In the genomic region with DNA sequence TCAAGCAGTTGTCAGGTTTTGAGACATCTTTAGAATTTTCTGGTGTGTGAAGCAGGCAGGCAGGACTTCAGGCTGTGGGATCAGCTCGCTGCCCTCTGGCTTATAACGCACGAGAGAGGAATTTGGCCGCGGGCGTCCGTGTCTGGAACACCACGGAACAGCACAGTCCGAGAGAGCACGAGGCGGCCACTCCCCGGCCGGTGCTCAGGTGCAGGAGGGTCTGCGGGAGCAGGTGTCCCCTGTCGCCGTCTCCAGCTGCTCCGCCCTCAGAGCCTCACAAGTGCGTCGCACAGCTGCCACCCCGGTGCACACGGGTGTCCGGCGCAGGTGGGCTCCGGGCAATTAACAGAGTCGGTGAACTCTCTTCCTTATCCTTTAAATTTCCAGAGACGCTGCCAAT, we compare ENCODE assay signal across 7 mouse cellular contexts. TPM values are rescaled to one million over a fixed set of nuclear protein-coding genes. Genes with fewer than 3 reads are reported as not detected.
DNase-seq lines count a peak whose midpoint lies in the region; ATAC-seq and TF ChIP-seq lines count a peak whose summit lies in the region.

No protein-coding gene starts in this region.

- no peaks in the 10 kb centered on the region for H3K36me3 ChIP-seq in thymus, adult 2 months (ENCODE audit: control insufficient read depth, insufficient read depth, low read length)
- no peaks in the 10 kb centered on the region for H3K36me3 ChIP-seq in heart, embryonic 13.5 days
- H3K36me3 ChIP-seq in liver, embryonic 15.5 days (replicated peaks): no peaks in the 10 kb centered on the region

- H3K9me3 ChIP-seq in heart, embryonic 13.5 days: no peaks in the 10 kb centered on the region
- H3K9me3 ChIP-seq in liver, embryonic 15.5 days (replicated peaks): no peaks in the 10 kb centered on the region

- H3K4me3 ChIP-seq in thymus, adult 2 months (ENCODE audit: control insufficient read depth, insufficient read depth, low read length): no peak overlapping the region
- H3K4me3 ChIP-seq in heart, embryonic 13.5 days: peak overlapping the region; percentile 74
- peak overlapping the region; percentile 48 for H3K4me3 ChIP-seq in liver, embryonic 15.5 days (replicated peaks)

- no peak for TF ChIP-seq POLR2A in thymus, adult 2 months (IDR thresholded peaks at IDR 0.05; ENCODE audit: control insufficient read depth, extremely low read depth, insufficient read depth, low read length, poor library complexity)

- no peak for TF ChIP-seq CTCF in thymus, adult 2 months (IDR thresholded peaks at IDR 0.05; ENCODE audit: borderline replicate concordance, control insufficient read depth, extremely low read depth, insufficient read depth, low read length, poor library complexity)

- H3K4me1 ChIP-seq in thymus, adult 2 months (replicated peaks; ENCODE audit: control insufficient read depth, insufficient read depth, low read length): peaks cover 15% of the 10 kb centered on the region
- H3K4me1 ChIP-seq in heart, embryonic 13.5 days: peaks cover 39% of the 10 kb centered on the region
- peaks cover 14% of the 10 kb centered on the region for H3K4me1 ChIP-seq in liver, embryonic 15.5 days (replicated peaks)

- no peak overlapping the region for H3K27ac ChIP-seq in thymus, adult 2 months (ENCODE audit: control insufficient read depth, insufficient read depth, low read length)
- H3K27ac ChIP-seq in heart, embryonic 13.5 days (replicated peaks): peak overlapping the region; percentile 87
- H3K27ac ChIP-seq in liver, embryonic 15.5 days (replicated peaks): no peak overlapping the region

- H3K27me3 ChIP-seq in thymus, adult 2 months (ENCODE audit: control insufficient read depth, insufficient read depth, low read length): peaks cover 13% of the 10 kb centered on the region
- peaks cover 46% of the 10 kb centered on the region for H3K27me3 ChIP-seq in heart, embryonic 13.5 days (replicated peaks)
- H3K27me3 ChIP-seq in liver, embryonic 15.5 days: peaks cover 88% of the 10 kb centered on the region

- peak overlapping the region; percentile 97 for H3K9ac ChIP-seq in heart, embryonic 13.5 days
- no peak overlapping the region for H3K9ac ChIP-seq in liver, embryonic 15.5 days

- H3K4me2 ChIP-seq in heart, embryonic 13.5 days: peak overlapping the region; percentile 75
- peak overlapping the region; percentile 70 for H3K4me2 ChIP-seq in liver, embryonic 15.5 days

- peak; percentile 4 for DNase-seq in thymus, postnatal 25 days
- no peak for DNase-seq in thymus, adult 2 months
- DNase-seq in urinary bladder, postnatal 10 days (ENCODE audit: low spot score): no peak
- no peak for DNase-seq in adipocyte (ENCODE audit: low spot score)
- DNase-seq in layer of hippocampus, postnatal 14 days (ENCODE audit: low spot score in 2 of 2): no peak

- 3% methylated on average over 26 of the region's 26 CpGs for WGBS in thymus, adult 2 months
- 1% methylated on average over 26 of the region's 26 CpGs for WGBS in heart, embryonic 13.5 days
- 2% methylated on average over 26 of the region's 26 CpGs for WGBS in liver, embryonic 15.5 days (ENCODE audit: insufficient replicate concordance)

- no peak for ATAC-seq in heart, embryonic 13.5 days (ENCODE audit: extremely low read depth, insufficient number of reproducible peaks, low FRiP score, low TSS enrichment)
- ATAC-seq in liver, embryonic 15.5 days (ENCODE audit: insufficient read depth): no peak

RNA-seq across cellular contexts. Expression of gene Rbm20, which starts 0.9 kb away (rescaled TPM):
- 1.4 and 9.8 TPM in 2 replicates for polyA plus RNA-seq in thymus, adult 2 months (2012; rRNA removed)
- 33.1 and 36.3 TPM in 2 replicates for polyA plus RNA-seq in heart, embryonic 13.5 days (2015; fragmentation: Nextera tagmentation; extraction: Ambion mirVana)
- 0.12 and 0.15 TPM in 2 replicates for polyA plus RNA-seq in liver, embryonic 15.5 days (2015; fragmentation: Nextera tagmentation; extraction: Ambion mirVana)
- 1 to 10 TPM; 3.1 TPM for total RNA-seq in layer of hippocampus, postnatal 14 days (2021)
